Mouse (Mus musculus): ENCODE measurements around the gene Grik2. TPM values are rescaled to one million over a fixed set of nuclear protein-coding genes. Genes with fewer than 3 reads are reported as not detected.
A peak's percentile ranks its signal among the peaks of the same experiment; 100 is the strongest.
"Not testable (repeated sequence)": the region's sequence is repeated elsewhere in the genome, so short reads cannot be mapped to it uniquely, and the experiment has no call there.

Grik2 gene
- polyA plus RNA-seq, 1 experiment from 2014 or later, result 2.0 TPM

DNA sequence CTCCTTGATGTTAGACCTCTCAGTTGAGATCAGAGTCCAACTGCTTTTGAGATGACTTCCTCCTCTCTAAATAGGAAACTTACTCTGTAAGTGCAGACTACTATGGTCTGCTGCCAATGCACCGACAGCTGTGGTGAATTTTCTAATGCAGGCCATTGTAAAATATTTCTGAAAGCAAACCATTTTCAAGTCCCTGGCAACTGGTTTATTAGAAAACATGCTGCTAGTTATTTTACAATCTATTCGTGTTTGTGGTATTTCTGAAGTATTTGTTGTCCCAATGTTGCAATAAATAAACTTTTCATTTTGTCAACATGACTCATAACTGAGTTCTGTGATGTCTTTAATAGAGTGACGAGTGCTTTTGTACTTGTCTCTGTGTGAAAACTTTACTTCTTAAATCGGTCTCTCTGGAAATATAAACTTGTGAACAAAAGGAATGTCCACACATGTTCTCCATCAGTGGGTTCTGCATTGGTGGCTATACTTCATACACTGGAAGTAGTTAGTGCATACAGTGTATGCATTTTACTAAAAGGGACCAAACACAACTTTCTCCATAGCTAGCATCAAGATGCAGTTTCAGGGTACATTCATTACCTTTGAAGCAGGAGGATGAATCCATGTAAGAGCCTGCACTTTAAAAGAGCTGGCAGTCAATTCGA lies 308.3 kb downstream of the Grik2 start:
- Histone ChIP-seq H3K36me3 (no peaks in the 10 kb centered on the region), H3K4me3 (replicated peaks) (no peak overlapping the region), H3K27me3 (no peaks in the 10 kb centered on the region), H3K4me1 (replicated peaks) (no peaks in the 10 kb centered on the region), H3K9ac (replicated peaks) (no peak overlapping the region), H3K9me3 (no peaks in the 10 kb centered on the region), H3K27ac (no peak overlapping the region), H3K4me2 (no peak overlapping the region)
- peak; percentile 83 for ATAC-seq (ENCODE audit: insufficient number of reproducible peaks, insufficient read depth, low FRiP score, low TSS enrichment, low read depth)
- WGBS, result 46% methylated on average over 5 of the region's 5 CpGs

- Histone ChIP-seq H3K9me3 (no peaks in the 10 kb centered on the region), H3K4me2 (no peak overlapping the region), H3K9ac (replicated peaks) (no peak overlapping the region), H3K4me1 (replicated peaks) (no peaks in the 10 kb centered on the region), H3K4me3 (replicated peaks) (no peak overlapping the region), H3K27ac (no peak overlapping the region), H3K27me3 (no peaks in the 10 kb centered on the region), H3K36me3 (no peaks in the 10 kb centered on the region)
- no peak for ATAC-seq (ENCODE audit: insufficient number of reproducible peaks, insufficient read depth, low FRiP score, low TSS enrichment, low read depth)
Measured at GRCm38 (mm10) chr10:49473613-49474012, 315.0 kb downstream of the Grik2 start.

GRCm38 (mm10) chr10:49456791-49457190 lies 331.8 kb downstream of the Grik2 start:
- Histone ChIP-seq H3K9ac (replicated peaks) (no peak overlapping the region), H3K27ac (no peak overlapping the region), H3K4me1 (replicated peaks) (no peaks in the 10 kb centered on the region), H3K27me3 (no peaks in the 10 kb centered on the region), H3K4me3 (replicated peaks) (no peak overlapping the region), H3K36me3 (no peaks in the 10 kb centered on the region), H3K4me2 (no peak overlapping the region), H3K9me3 (no peaks in the 10 kb centered on the region)
- no peak for ATAC-seq (ENCODE audit: insufficient number of reproducible peaks, insufficient read depth, low FRiP score, low TSS enrichment, low read depth)
- 95% methylated on average over 2 of the region's 2 CpGs for WGBS

DNA sequence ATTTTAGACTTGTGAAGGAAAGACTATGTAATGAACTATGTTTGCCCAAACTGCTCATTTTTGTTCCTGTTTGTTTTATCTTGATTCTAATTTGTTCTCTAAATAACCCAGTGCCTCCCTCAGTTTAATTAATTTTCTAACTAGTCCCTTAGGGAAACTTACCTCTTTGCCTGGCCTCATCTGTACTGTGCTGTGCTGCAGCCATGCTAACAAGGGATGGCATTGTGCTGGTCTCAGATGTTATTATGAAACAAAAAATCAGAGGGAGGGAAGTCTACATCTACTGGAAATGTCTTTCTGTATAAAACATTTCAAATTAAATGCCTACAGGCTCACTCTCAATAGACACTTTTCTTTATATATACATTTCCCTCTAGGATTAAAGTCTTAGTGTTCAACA lies 335.0 kb downstream of the Grik2 start:
- no peaks in the 10 kb centered on the region for H3K9me3 ChIP-seq
- no peak overlapping the region for H3K4me3 ChIP-seq (replicated peaks)
- no peaks in the 10 kb centered on the region for H3K4me1 ChIP-seq (replicated peaks)
- no peak overlapping the region for H3K27ac ChIP-seq
- H3K36me3 ChIP-seq, result no peaks in the 10 kb centered on the region
- ATAC-seq (ENCODE audit: insufficient number of reproducible peaks, insufficient read depth, low FRiP score, low TSS enrichment, low read depth), result no peak
- H3K27me3 ChIP-seq, result no peaks in the 10 kb centered on the region
- H3K4me2 ChIP-seq, result no peak overlapping the region
- H3K9ac ChIP-seq (replicated peaks), result no peak overlapping the region

DNA sequence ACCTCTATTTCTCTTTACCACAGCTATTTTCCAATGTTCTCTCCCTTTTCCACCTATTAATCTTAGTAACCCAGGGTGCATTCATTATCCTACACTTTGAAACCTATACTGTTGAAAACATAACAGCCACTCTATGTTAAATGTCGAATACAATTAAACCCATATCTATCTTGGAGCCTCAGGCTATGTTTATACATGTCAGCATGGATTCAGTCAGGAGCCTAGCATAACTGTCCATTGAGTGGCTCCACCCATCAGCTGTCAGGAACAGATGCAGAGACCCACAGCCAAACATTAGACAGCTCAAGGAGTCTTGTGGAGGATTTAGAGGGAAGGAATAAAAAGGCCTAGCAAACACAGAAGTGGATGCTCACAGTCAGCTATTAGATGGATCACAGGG lies 347.2 kb downstream of the Grik2 start:
- no peak overlapping the region for H3K4me3 ChIP-seq (replicated peaks)
- WGBS, result 85% methylated on average over 1 of the region's 1 CpGs
- no peak overlapping the region for H3K4me2 ChIP-seq
- no peaks in the 10 kb centered on the region for H3K36me3 ChIP-seq
- ATAC-seq (ENCODE audit: insufficient number of reproducible peaks, insufficient read depth, low FRiP score, low TSS enrichment, low read depth), result no peak
- no peaks in the 10 kb centered on the region for H3K9me3 ChIP-seq
- H3K27me3 ChIP-seq, result no peaks in the 10 kb centered on the region
- H3K9ac ChIP-seq (replicated peaks), result no peak overlapping the region
- H3K27ac ChIP-seq, result no peak overlapping the region
- H3K4me1 ChIP-seq (replicated peaks), result no peaks in the 10 kb centered on the region

DNA sequence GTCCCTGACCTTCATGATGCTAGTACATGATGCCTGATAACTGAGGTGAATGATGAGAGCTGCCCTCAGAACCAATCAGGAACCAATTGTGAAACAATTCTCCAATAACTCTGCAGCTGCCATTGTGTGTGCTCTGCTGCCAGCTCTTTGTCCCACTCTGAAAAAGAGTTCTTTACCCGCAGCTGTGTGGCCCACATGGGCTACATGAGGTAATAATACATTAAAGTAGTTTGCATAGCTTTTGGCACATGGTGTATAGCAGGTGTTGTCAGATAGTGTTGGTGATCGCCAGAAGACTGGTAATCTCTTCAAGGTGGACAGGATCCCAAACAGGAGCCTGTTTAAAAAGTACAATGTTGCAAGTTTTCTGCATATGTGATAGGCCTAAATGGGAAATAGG lies 351.5 kb downstream of the Grik2 start:
- no peak for ATAC-seq (ENCODE audit: insufficient number of reproducible peaks, insufficient read depth, low FRiP score, low TSS enrichment, low read depth)
- H3K4me3 ChIP-seq (replicated peaks), result no peak overlapping the region
- H3K36me3 ChIP-seq, result no peaks in the 10 kb centered on the region
- no peak overlapping the region for H3K9ac ChIP-seq (replicated peaks)
- no peaks in the 10 kb centered on the region for H3K9me3 ChIP-seq
- WGBS, result 70% methylated on average over 2 of the region's 2 CpGs
- H3K4me1 ChIP-seq (replicated peaks), result no peaks in the 10 kb centered on the region
- no peak overlapping the region for H3K4me2 ChIP-seq
- no peaks in the 10 kb centered on the region for H3K27me3 ChIP-seq
- H3K27ac ChIP-seq, result no peak overlapping the region

DNA sequence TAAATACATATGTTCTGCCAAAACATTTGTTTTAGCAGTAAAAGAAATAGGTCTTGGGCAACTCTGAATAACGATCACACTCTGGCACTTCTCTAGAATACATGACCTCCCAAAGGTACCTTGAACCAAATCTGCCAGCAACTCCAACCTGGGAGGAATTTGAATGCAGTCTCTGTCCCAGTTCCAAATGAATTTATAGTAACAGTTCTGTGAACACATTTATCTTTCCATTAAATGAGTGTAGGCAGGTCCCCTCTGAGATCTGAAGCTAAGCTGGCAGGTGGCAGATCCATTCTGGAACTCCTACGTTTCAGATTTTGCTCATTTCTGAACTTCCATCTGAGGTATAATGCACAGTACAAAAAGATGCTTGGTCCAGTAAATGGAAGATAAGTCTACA lies 352.3 kb downstream of the Grik2 start:
- no peak overlapping the region for H3K4me2 ChIP-seq
- H3K9ac ChIP-seq (replicated peaks), result no peak overlapping the region
- no peaks in the 10 kb centered on the region for H3K36me3 ChIP-seq
- H3K4me3 ChIP-seq (replicated peaks), result no peak overlapping the region
- H3K9me3 ChIP-seq, result no peaks in the 10 kb centered on the region
- no peak overlapping the region for H3K27ac ChIP-seq
- H3K4me1 ChIP-seq (replicated peaks), result no peaks in the 10 kb centered on the region
- ATAC-seq (ENCODE audit: insufficient number of reproducible peaks, insufficient read depth, low FRiP score, low TSS enrichment, low read depth), result no peak
- WGBS, result 87% methylated on average over 2 of the region's 2 CpGs
- no peaks in the 10 kb centered on the region for H3K27me3 ChIP-seq

DNA sequence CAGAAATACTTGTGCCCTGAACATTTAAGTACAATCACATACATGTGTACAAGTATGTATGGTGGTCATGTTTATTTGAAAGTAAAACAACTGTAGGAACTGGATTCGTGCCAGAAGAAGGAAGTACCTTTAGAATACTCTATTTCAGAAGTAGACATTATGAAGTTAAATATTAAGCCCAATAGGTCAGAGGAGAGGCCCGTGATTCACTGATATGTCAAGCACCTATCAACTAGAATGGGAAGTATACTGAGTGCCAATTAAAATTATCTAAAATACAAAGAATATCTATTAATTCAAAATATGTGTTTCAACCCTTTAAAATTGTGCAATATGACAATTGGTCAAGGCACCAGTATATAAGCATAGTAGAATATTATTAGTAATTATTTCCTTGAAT lies 355.7 kb downstream of the Grik2 start:
- H3K36me3 ChIP-seq, result no peaks in the 10 kb centered on the region
- H3K9ac ChIP-seq (replicated peaks), result no peak overlapping the region
- no peak overlapping the region for H3K4me3 ChIP-seq (replicated peaks)
- no peak overlapping the region for H3K4me2 ChIP-seq
- H3K27ac ChIP-seq, result no peak overlapping the region
- no peak for ATAC-seq (ENCODE audit: insufficient number of reproducible peaks, insufficient read depth, low FRiP score, low TSS enrichment, low read depth)
- H3K4me1 ChIP-seq (replicated peaks), result no peaks in the 10 kb centered on the region
- 80% methylated on average over 2 of the region's 2 CpGs for WGBS
- H3K27me3 ChIP-seq, result no peaks in the 10 kb centered on the region
- H3K9me3 ChIP-seq, result no peaks in the 10 kb centered on the region

DNA sequence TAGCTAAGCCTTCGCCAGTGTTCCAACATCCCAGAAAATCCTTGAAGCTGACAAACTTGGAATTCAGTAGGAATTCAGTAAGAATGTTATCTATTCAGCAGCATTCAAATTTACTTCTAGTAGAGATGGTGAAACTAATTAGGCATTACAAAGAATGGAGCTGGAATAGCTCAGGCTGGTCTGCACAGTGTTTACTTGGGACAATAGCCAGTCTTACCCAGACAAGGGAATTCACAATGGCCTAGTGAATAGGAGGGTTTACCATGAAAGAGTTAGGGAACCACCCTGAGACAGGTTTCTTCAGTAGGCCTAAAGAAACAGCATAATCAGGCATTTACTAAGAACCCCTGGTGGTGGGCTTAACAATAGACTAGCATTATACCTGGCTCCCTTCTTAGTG lies 371.4 kb downstream of the Grik2 start:
- H3K27ac ChIP-seq; ATAC-seq (ENCODE audit: insufficient number of reproducible peaks, insufficient read depth, low FRiP score, low TSS enrichment, low read depth): not testable (repeated sequence)
- 86% methylated on average over 1 of the region's 1 CpGs for WGBS

DNA sequence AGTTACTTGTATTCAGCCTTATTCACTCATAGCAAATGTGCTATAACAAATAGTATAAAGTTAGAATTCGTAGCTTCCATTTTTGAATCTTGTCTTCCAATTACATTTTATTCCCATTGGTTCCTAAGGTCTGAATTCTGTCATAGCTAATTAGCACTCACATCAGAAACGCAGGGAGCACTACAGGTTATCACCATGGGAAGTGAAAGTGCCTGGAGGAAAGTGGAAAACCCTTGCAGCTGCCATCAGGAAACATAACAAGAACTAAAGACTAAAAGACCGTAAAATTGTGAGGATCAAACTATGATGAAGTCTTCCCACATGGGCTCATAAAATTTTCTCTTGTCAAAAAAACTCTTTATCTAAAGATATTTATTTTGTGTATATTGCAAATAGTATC lies 405.6 kb downstream of the Grik2 start:
- no peak for ATAC-seq (ENCODE audit: insufficient number of reproducible peaks, insufficient read depth, low FRiP score, low TSS enrichment, low read depth)
- no peaks in the 10 kb centered on the region for H3K4me1 ChIP-seq (replicated peaks)
- H3K27me3 ChIP-seq, result no peaks in the 10 kb centered on the region
- no peak overlapping the region for H3K4me3 ChIP-seq (replicated peaks)
- no peaks in the 10 kb centered on the region for H3K9me3 ChIP-seq
- no peaks in the 10 kb centered on the region for H3K36me3 ChIP-seq
- H3K27ac ChIP-seq, result no peak overlapping the region
- H3K9ac ChIP-seq (replicated peaks), result no peak overlapping the region
- H3K4me2 ChIP-seq, result no peak overlapping the region
- WGBS, result 69% methylated on average over 3 of the region's 3 CpGs

More for the DNA sequence above, 371.4 kb downstream of the Grik2 start:
- H3K9ac ChIP-seq (replicated peaks); H3K4me1 ChIP-seq (replicated peaks); H3K4me2 ChIP-seq; H3K36me3 ChIP-seq; H3K4me3 ChIP-seq (replicated peaks); H3K9me3 ChIP-seq; H3K27me3 ChIP-seq: not testable (repeated sequence)

DNA sequence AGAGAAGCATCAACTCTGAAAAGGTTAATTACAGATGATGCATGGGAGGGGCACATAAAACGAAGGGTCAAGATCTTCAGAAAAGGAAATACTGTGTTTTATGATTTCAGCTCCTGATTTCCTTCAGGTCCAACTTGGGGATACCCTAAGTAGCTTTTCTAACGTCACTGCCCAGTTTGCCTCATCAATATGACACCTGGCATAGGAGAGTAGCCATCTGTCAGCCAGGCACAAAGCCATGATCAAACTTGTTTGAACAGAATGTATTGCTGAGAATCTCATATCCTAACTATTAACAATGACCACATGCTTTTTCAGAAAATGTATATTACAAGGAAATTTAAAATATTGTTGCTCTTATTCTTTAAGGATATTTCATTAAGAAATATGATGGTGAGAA lies 406.7 kb downstream of the Grik2 start:
- H3K4me2 ChIP-seq, result no peak overlapping the region
- no peaks in the 10 kb centered on the region for H3K9me3 ChIP-seq
- H3K4me3 ChIP-seq (replicated peaks), result no peak overlapping the region
- H3K4me1 ChIP-seq (replicated peaks), result no peaks in the 10 kb centered on the region
- WGBS, result 54% methylated on average over 2 of the region's 2 CpGs
- H3K9ac ChIP-seq (replicated peaks), result no peak overlapping the region
- ATAC-seq (ENCODE audit: insufficient number of reproducible peaks, insufficient read depth, low FRiP score, low TSS enrichment, low read depth), result no peak
- no peak overlapping the region for H3K27ac ChIP-seq
- no peaks in the 10 kb centered on the region for H3K36me3 ChIP-seq
- H3K27me3 ChIP-seq, result no peaks in the 10 kb centered on the region

DNA sequence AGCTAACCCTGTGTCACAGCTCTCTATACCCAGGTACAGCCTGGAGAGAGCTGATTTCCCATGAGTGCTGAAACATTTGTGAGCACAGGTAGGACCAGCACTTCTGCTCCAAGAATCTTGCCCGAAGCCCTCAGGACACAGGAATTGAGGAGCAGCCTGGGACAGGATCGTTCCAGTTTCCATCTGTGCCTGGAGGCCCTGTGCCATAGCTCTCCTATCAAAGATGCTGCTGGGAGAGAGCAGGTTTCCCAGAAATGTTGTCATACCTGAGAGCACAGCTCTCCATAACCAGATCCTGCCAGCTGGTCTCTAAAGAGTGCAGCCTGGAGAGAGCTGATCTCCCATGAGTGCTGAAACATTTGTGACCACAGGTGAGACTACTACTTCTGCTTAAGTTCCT lies 420.0 kb downstream of the Grik2 start:
- H3K9me3 ChIP-seq, result no peaks in the 10 kb centered on the region
- H3K27ac ChIP-seq, result no peak overlapping the region
- no peak overlapping the region for H3K4me2 ChIP-seq
- no peak overlapping the region for H3K9ac ChIP-seq (replicated peaks)
- H3K4me3 ChIP-seq (replicated peaks), result no peak overlapping the region
- no peaks in the 10 kb centered on the region for H3K27me3 ChIP-seq
- no peak for ATAC-seq (ENCODE audit: insufficient number of reproducible peaks, insufficient read depth, low FRiP score, low TSS enrichment, low read depth)
- H3K4me1 ChIP-seq (replicated peaks), result no peaks in the 10 kb centered on the region
- 81% methylated on average over 2 of the region's 2 CpGs for WGBS
- H3K36me3 ChIP-seq, result no peaks in the 10 kb centered on the region
